Mouse (Mus musculus) erythroblast, embryonic 14.5 days (primary cell): Measurements from ENCODE around the gene St6galnac3. TPM values are rescaled to one million over a fixed set of nuclear protein-coding genes. Genes with fewer than 3 reads are reported as not detected.

ENCODE experiments used
- H3K27me3 ChIP-seq: 2 replicates; pipeline ENCODE4 v1.6.1; 2012; ENCODE audit warnings: inconsistent platforms; ENCODE audit not compliant: control insufficient read depth
- H3K36me3 ChIP-seq: 2 replicates; pipeline ENCODE4 v1.6.1; 2012; ENCODE audit warnings: mild to moderate bottlenecking, inconsistent platforms; ENCODE audit not compliant: control insufficient read depth
- H3K4me1 ChIP-seq: 2 replicates; pipeline ENCODE4 v1.6.1; 2012; ENCODE audit warnings: inconsistent platforms; ENCODE audit not compliant: control insufficient read depth
- H3K4me3 ChIP-seq: replicated peaks from 2 replicates; pipeline ENCODE3; 2012; ENCODE audit warnings: moderate library complexity, mild to moderate bottlenecking, inconsistent platforms
- H3K9me3 ChIP-seq: 2 replicates; pipeline ENCODE4 v1.6.1; 2012; ENCODE audit warnings: low read length, inconsistent platforms, mixed read lengths; ENCODE audit not compliant: control insufficient read depth
- GATA1 ChIP-seq: IDR thresholded peaks from 2 replicates; pipeline ENCODE4 v1.6.1; 2012; ENCODE audit warnings: low read length, inconsistent platforms, mixed read lengths
- TAL1 ChIP-seq: IDR thresholded peaks from 3 replicates; pipeline ENCODE4 v1.6.1; 2012; ENCODE audit warnings: low read length, inconsistent platforms, mixed read lengths
- polyA plus RNA-seq: library from polyadenylated mRNA; stranded (reverse); fragments of >175 nt; gene quantifications from 2 replicates; pipeline ENCODE4 v1.2.3, GENCODE M21; 2012

St6galnac3 gene
- polyA plus RNA-seq, 1 experiment = 0.17 TPM

DNA sequence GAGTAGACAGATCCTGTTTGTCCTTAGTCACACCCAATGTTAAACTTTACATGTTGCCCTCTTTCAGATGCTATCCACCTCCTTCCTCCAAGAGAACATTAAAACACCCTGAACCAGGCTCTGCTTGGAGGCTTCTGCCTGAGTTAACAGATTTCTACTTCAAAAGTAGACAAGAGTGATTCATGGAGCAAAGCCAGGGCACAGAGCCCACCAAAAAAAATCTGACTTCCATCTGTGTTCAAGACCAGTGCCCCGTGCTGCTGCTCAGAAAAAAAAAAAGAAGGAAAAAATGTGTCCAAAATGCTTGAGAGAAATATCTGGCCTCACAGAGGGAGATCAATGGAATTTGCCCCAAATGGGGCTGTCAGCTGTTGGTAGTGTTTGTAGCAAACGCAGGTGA, 186.6 kb downstream of the St6galnac3 start:
- no peaks in the 10 kb centered on the region for H3K36me3 ChIP-seq
- H3K9me3 ChIP-seq = peaks cover 3% of the 10 kb centered on the region; the same call in 1 of the 2 replicates
- TF ChIP-seq TAL1 (no peak), GATA1 (no peak)
- no peaks in the 10 kb centered on the region for H3K4me1 ChIP-seq
- no peaks in the 10 kb centered on the region for H3K27me3 ChIP-seq
- no peak overlapping the region for H3K4me3 ChIP-seq

DNA sequence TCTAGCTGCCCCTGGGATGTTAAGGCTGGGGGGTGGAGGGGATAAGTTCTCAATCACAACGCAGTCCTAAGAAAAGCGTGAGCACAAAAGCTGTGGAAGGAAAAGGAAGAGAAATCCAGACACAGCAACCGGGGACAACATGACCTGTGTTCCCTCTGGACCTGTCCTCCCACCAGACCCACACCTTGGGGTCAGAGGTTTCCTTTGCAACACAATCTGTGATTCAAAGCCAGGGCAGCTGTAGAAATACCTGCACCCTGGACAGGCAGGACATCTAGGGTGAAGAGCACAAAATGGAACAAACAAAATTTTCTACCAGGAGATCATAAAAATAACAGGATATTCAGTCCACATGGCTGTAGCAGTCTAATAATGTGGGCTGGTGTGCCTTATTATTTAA, 187.5 kb downstream of the St6galnac3 start:
- Histone ChIP-seq H3K4me3 (no peak overlapping the region), H3K4me1 (no peaks in the 10 kb centered on the region), H3K27me3 (no peaks in the 10 kb centered on the region), H3K9me3 (no peaks in the 10 kb centered on the region), H3K36me3 (no peaks in the 10 kb centered on the region)
- TF ChIP-seq TAL1 = no peak
- TF ChIP-seq GATA1 = no peak

GRCm38 (mm10) chr3:153536260-153536659, 188.7 kb downstream of the St6galnac3 start:
- no peaks in the 10 kb centered on the region for H3K4me1 ChIP-seq
- TF ChIP-seq GATA1 = no peak
- no peak for TF ChIP-seq TAL1
- no peaks in the 10 kb centered on the region for H3K9me3 ChIP-seq
- no peaks in the 10 kb centered on the region for H3K36me3 ChIP-seq
- H3K27me3 ChIP-seq = no peaks in the 10 kb centered on the region
- no peak overlapping the region for H3K4me3 ChIP-seq

DNA sequence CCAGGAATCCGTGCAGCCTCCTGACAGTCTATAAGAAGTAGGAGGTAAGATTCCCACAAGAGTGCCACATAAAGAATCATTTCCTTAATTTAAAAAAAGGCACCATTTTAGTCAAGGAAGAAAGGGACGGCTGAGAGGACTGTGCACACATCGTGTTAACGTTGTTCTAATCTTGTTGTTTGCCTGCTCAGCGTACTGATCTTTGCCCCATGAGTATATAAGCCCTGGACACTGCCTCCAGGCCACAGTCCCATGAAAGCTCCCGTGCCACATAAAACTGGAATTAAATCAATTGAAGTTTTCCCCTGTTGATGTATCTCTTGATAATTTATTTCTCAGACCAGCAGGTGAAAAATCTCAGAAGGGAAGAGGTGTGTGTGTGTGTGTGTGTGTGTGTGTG, 195.8 kb downstream of the St6galnac3 start:
- H3K9me3 ChIP-seq = peaks cover 2% of the 10 kb centered on the region; the same call in 1 of the 2 replicates
- no peaks in the 10 kb centered on the region for H3K27me3 ChIP-seq
- no peaks in the 10 kb centered on the region for H3K4me1 ChIP-seq
- TF ChIP-seq GATA1 (no peak), TAL1 (no peak)
- no peak overlapping the region for H3K4me3 ChIP-seq
- no peaks in the 10 kb centered on the region for H3K36me3 ChIP-seq

GRCm38 (mm10) chr3:153525151-153525768, 199.7 kb downstream of the St6galnac3 start:
- Histone ChIP-seq H3K4me3 (no peak overlapping the region), H3K36me3 (no peaks in the 10 kb centered on the region), H3K4me1 (no peaks in the 10 kb centered on the region), H3K27me3 (no peaks in the 10 kb centered on the region), H3K9me3 (peaks cover 5% of the 10 kb centered on the region; the same call in 1 of the 2 replicates)
- no peak for TF ChIP-seq GATA1
- TF ChIP-seq TAL1 = no peak

GRCm38 (mm10) chr3:153516848-153517247, 208.1 kb downstream of the St6galnac3 start:
- Histone ChIP-seq H3K9me3 (peaks cover 10% of the 10 kb centered on the region), H3K4me3 (no peak overlapping the region), H3K4me1 (no peaks in the 10 kb centered on the region), H3K36me3 (no peaks in the 10 kb centered on the region), H3K27me3 (no peaks in the 10 kb centered on the region)
- TF ChIP-seq TAL1 = no peak
- no peak for TF ChIP-seq GATA1

GRCm38 (mm10) chr3:153513501-153514060, 211.4 kb downstream of the St6galnac3 start:
- H3K4me1 ChIP-seq = peaks cover 2% of the 10 kb centered on the region

GRCm38 (mm10) chr3:153512545-153512944, 212.4 kb downstream of the St6galnac3 start:
- Histone ChIP-seq H3K9me3 (no peaks in the 10 kb centered on the region), H3K4me1 (peaks cover 2% of the 10 kb centered on the region), H3K36me3 (0 out of 2 replicates have a peak, but pooled peaks cover 2% of the 10 kb centered on the region), H3K4me3 (no peak overlapping the region), H3K27me3 (no peaks in the 10 kb centered on the region)
- no peak for TF ChIP-seq TAL1

More at GRCm38 (mm10) chr3:153513501-153514060, 211.4 kb downstream of the St6galnac3 start:
- H3K27me3 ChIP-seq = no peaks in the 10 kb centered on the region
- no peaks in the 10 kb centered on the region for H3K9me3 ChIP-seq
- no peak for TF ChIP-seq TAL1
- TF ChIP-seq GATA1 = no peak
- H3K36me3 ChIP-seq = no peaks in the 10 kb centered on the region
- H3K4me3 ChIP-seq = no peak overlapping the region

GRCm38 (mm10) chr3:153511151-153511580, 213.8 kb downstream of the St6galnac3 start:
- Histone ChIP-seq H3K9me3 (no peaks in the 10 kb centered on the region), H3K27me3 (no peaks in the 10 kb centered on the region), H3K4me3 (no peak overlapping the region), H3K4me1 (peaks cover 2% of the 10 kb centered on the region), H3K36me3 (0 out of 2 replicates have a peak, but pooled peaks cover 2% of the 10 kb centered on the region)
- no peak for TF ChIP-seq GATA1
- no peak for TF ChIP-seq TAL1
